Mouse (Mus musculus) hindbrain, embryonic 10.5 days (tissue): ENCODE results near the gene Mmrn2. TPM values are rescaled to one million over a fixed set of nuclear protein-coding genes. Genes with fewer than 3 reads are reported as not detected.
A peak's percentile ranks its signal among the peaks of the same experiment; 100 is the strongest.
"Not testable (repeated sequence)": the region's sequence is repeated elsewhere in the genome, so short reads cannot be mapped to it uniquely, and the experiment has no call there.

Experiments used
- DNase-seq: peaks from one replicate; pipeline ENCODE4 v3.0.0-alpha.2; 2017; ENCODE audit warnings: low spot score
- H3K27ac ChIP-seq: fragments of 300-500 bp; sonication (generic); 2 replicates; pipeline ENCODE4 v1.5.1; 2016; ENCODE audit warnings: mild to moderate bottlenecking, moderate library complexity
- H3K27me3 ChIP-seq: fragments of 300-500 bp; sonication (generic); 2 replicates; pipeline ENCODE4 v1.6.1; 2016; ENCODE audit warnings: mild to moderate bottlenecking; ENCODE audit not compliant: poor library complexity, insufficient read depth, severe bottlenecking
- H3K36me3 ChIP-seq: fragments of 300-500 bp; sonication (generic); 2 replicates; pipeline ENCODE4 v1.6.1; 2016; ENCODE audit warnings: mild to moderate bottlenecking, moderate library complexity
- H3K4me1 ChIP-seq: fragments of 300-500 bp; sonication (generic); replicated peaks from 2 replicates; pipeline ENCODE4 v1.6.1; 2016; ENCODE audit warnings: mild to moderate bottlenecking
- H3K4me3 ChIP-seq: fragments of 300-500 bp; sonication (generic); 2 replicates; pipeline ENCODE4 v1.5.1; 2016; ENCODE audit warnings: mild to moderate bottlenecking, moderate library complexity
- H3K9me3 ChIP-seq: fragments of 300-500 bp; sonication (generic); 2 replicates; pipeline ENCODE4 v1.6.1; 2016; ENCODE audit warnings: mild to moderate bottlenecking, moderate library complexity
- WGBS: fragments of 180-500 bp; shearing (Covaris S2); methylation state at CpG from one replicate; pipeline ENCODE4 v1.1.7; 2016; 5-methylcytosine and 5-hydroxymethylcytosine counted together
- polyA plus RNA-seq: library from polyadenylated mRNA; unstranded; fragments of >200 nt; fragmentation: Nextera tagmentation; extraction: Ambion mirVana; gene quantifications from 2 replicates; pipeline ENCODE4 v1.2.1, GENCODE M21; 2016

The Mmrn2 gene
- polyA plus RNA-seq, 1 experiment from 2014 or later = 7.0 TPM

- Histone ChIP-seq H3K4me3 (peak overlapping the region; percentile 52), H3K4me1 (peaks cover 12% of the 10 kb centered on the region), H3K27ac (peak overlapping the region; percentile 79), H3K27me3 (peaks cover 16% of the 10 kb centered on the region)
- H3K36me3 ChIP-seq, H3K9me3 ChIP-seq, DNase-seq: not testable (repeated sequence)
- WGBS = 78% methylated on average over 15 of the region's 15 CpGs
These were observed 10.8 kb upstream of the Mmrn2 start for GRCm38 (mm10) chr14:34364254-34365146.

- no peak for DNase-seq
- Histone ChIP-seq H3K4me1 (peaks cover 12% of the 10 kb centered on the region), H3K4me3 (no peak overlapping the region), H3K27ac (no peak overlapping the region), H3K36me3 (no peaks in the 10 kb centered on the region), H3K27me3 (peaks cover 16% of the 10 kb centered on the region), H3K9me3 (no peaks in the 10 kb centered on the region)
- WGBS = 95% methylated on average over 2 of the region's 2 CpGs
These were observed 10.1 kb upstream of the Mmrn2 start for GRCm38 (mm10) chr14:34365147-34365507.

- Histone ChIP-seq H3K27ac (no peak overlapping the region), H3K27me3 (no peaks in the 10 kb centered on the region)
- WGBS = 66% methylated on average over 3 of the region's 3 CpGs
These were observed 5.1 kb upstream of the Mmrn2 start for GRCm38 (mm10) chr14:34370203-34370602.

GRCm38 (mm10) chr14:34370921-34371320, 4.3 kb upstream of the Mmrn2 start:
- Histone ChIP-seq H3K4me1 (peaks cover 23% of the 10 kb centered on the region), H3K4me3 (no peak overlapping the region), H3K27ac (no peak overlapping the region), H3K9me3 (no peaks in the 10 kb centered on the region), H3K27me3 (no peaks in the 10 kb centered on the region), H3K36me3 (no peaks in the 10 kb centered on the region)
- 85% methylated on average over 3 of the region's 3 CpGs for WGBS
- no peak for DNase-seq

More at GRCm38 (mm10) chr14:34370203-34370602, 5.1 kb upstream of the Mmrn2 start:
- no peak for DNase-seq
- no peaks in the 10 kb centered on the region for H3K9me3 ChIP-seq
- peaks cover 16% of the 10 kb centered on the region for H3K4me1 ChIP-seq
- no peak overlapping the region for H3K4me3 ChIP-seq
- no peaks in the 10 kb centered on the region for H3K36me3 ChIP-seq

- 74% methylated on average over 2 of the region's 2 CpGs for WGBS
- no peaks in the 10 kb centered on the region for H3K9me3 ChIP-seq
- H3K4me3 ChIP-seq = no peak overlapping the region
- no peak overlapping the region for H3K27ac ChIP-seq
- DNase-seq = no peak
- H3K4me1 ChIP-seq = peaks cover 28% of the 10 kb centered on the region
- no peaks in the 10 kb centered on the region for H3K27me3 ChIP-seq
- H3K36me3 ChIP-seq = no peaks in the 10 kb centered on the region
These were observed 3.5 kb upstream of the Mmrn2 start for GRCm38 (mm10) chr14:34371763-34372162.

- Histone ChIP-seq H3K9me3 (no peaks in the 10 kb centered on the region), H3K36me3 (no peaks in the 10 kb centered on the region), H3K4me1 (peaks cover 36% of the 10 kb centered on the region), H3K27me3 (no peaks in the 10 kb centered on the region), H3K4me3 (no peak overlapping the region), H3K27ac (no peak overlapping the region)
- DNase-seq = peak; percentile 45
- 85% methylated on average over 6 of the region's 6 CpGs for WGBS
These were observed 2.6 kb upstream of the Mmrn2 start for GRCm38 (mm10) chr14:34372646-34373045.

- no peak for DNase-seq
- H3K27me3 ChIP-seq = no peaks in the 10 kb centered on the region
- no peaks in the 10 kb centered on the region for H3K36me3 ChIP-seq
- no peaks in the 10 kb centered on the region for H3K9me3 ChIP-seq
- peaks cover 42% of the 10 kb centered on the region for H3K4me1 ChIP-seq
- WGBS = 75% methylated on average over 6 of the region's 6 CpGs
- peak overlapping the region; percentile 71 for H3K27ac ChIP-seq
- 0 out of 2 replicates have a peak overlapping the region, but pooled peaks have one; percentile 12 for H3K4me3 ChIP-seq
These were observed 1.7 kb upstream of the Mmrn2 start for GRCm38 (mm10) chr14:34373581-34373980.

GRCm38 (mm10) chr14:34374577-34374976, 688 bp upstream of the Mmrn2 start, which contains the start of gene Sncg:
Sncg (minus strand) TSS chr14:34374789.
- Histone ChIP-seq H3K27ac (peak within 1 kb of the TSS; percentile 71), H3K27me3 (no peaks in the 10 kb centered on the region), H3K9me3 (no peaks in the 10 kb centered on the region), H3K4me1 (peaks cover 50% of the 10 kb centered on the region), H3K36me3 (no peaks in the 10 kb centered on the region), H3K4me3 (peak within 1 kb of the TSS; percentile 28; the same call in 1 of the 2 replicates)
- 67% methylated on average over 10 of the region's 10 CpGs for WGBS
- no peak for DNase-seq

GRCm38 (mm10) chr14:34375941-34376340, 676 bp downstream of the Mmrn2 start:
- H3K4me1 ChIP-seq = peaks cover 50% of the 10 kb centered on the region
- H3K36me3 ChIP-seq = no peaks in the 10 kb centered on the region
- peak overlapping the region; percentile 62 for H3K27ac ChIP-seq
- no peak for DNase-seq
- H3K9me3 ChIP-seq = no peaks in the 10 kb centered on the region
- H3K27me3 ChIP-seq = no peaks in the 10 kb centered on the region
- peak overlapping the region; percentile 28; the same call in 1 of the 2 replicates for H3K4me3 ChIP-seq
- 82% methylated on average over 5 of the region's 5 CpGs for WGBS

- Histone ChIP-seq H3K27me3 (no peaks in the 10 kb centered on the region), H3K4me3 (0 out of 2 replicates have a peak overlapping the region, but pooled peaks have one; percentile 14), H3K27ac (peak overlapping the region; percentile 62), H3K4me1 (peaks cover 50% of the 10 kb centered on the region), H3K36me3 (no peaks in the 10 kb centered on the region), H3K9me3 (no peaks in the 10 kb centered on the region)
- WGBS = 81% methylated on average over 4 of the region's 4 CpGs
- DNase-seq = no peak
These were observed 1.9 kb downstream of the Mmrn2 start for GRCm38 (mm10) chr14:34377121-34377520.

GRCm38 (mm10) chr14:34378560-34379331, 3.5 kb downstream of the Mmrn2 start:
- Histone ChIP-seq H3K27me3 (no peaks in the 10 kb centered on the region), H3K36me3 (no peaks in the 10 kb centered on the region), H3K9me3 (no peaks in the 10 kb centered on the region), H3K27ac (peak overlapping the region; percentile 84), H3K4me1 (peaks cover 49% of the 10 kb centered on the region), H3K4me3 (no peak overlapping the region)
- 35% methylated on average over 11 of the region's 11 CpGs for WGBS
- DNase-seq = peak; percentile 62

- whole genome bisulfite sequencing = 93% methylated on average over 9 of the region's 9 CpGs
- Histone ChIP-seq H3K9me3 (no peaks in the 10 kb centered on the region), H3K4me3 (no peak overlapping the region), H3K4me1 (peaks cover 12% of the 10 kb centered on the region), H3K27ac (no peak overlapping the region), H3K27me3 (no peaks in the 10 kb centered on the region), H3K36me3 (no peaks in the 10 kb centered on the region)
- no peak for DNase-seq
These were observed 7.8 kb downstream of the Mmrn2 start for GRCm38 (mm10) chr14:34382921-34383704.
